Mouse (Mus musculus) liver, embryonic 14 days (tissue): Measurements from ENCODE around the gene Zfp433. TPM values are rescaled to one million over a fixed set of nuclear protein-coding genes. Genes with fewer than 3 reads are reported as not detected.

Source experiments
- polyA plus RNA-seq: library from polyadenylated mRNA; depleted of rRNA; stranded (reverse); fragments of >200 nt; gene quantifications from 2 replicates; pipeline ENCODE4 v1.2.3, GENCODE M21; 2012; rRNA removed

Zfp433 gene
- 1.6 and 1.8 TPM in 2 replicates for polyA plus RNA-seq

GRCm38 (mm10) chr10:81704531-81705301 is at the start of gene Zfp433:
Zfp433 (plus strand) TSS chr10:81704825.

GRCm38 (mm10) chr10:81770506-81771403 is 66.1 kb downstream of the Zfp433 start, which contains the start of gene Gm3055:
Gm3055 (minus strand) TSS chr10:81771161.

Other genes with a start within 250 kb of the Zfp433 start
- 1.2 and 1.3 TPM in 2 replicates for gene Nfic, start 249.2 kb upstream of the Zfp433 start, polyA plus RNA-seq
- 0.05 TPM in 2 replicates for gene Celf5, start 222.1 kb upstream of the Zfp433 start, polyA plus RNA-seq
- 46.7 and 55.3 TPM in 2 replicates for gene Ncln, start 208.4 kb upstream of the Zfp433 start, polyA plus RNA-seq
- gene S1pr4, start 204.7 kb upstream of the Zfp433 start, polyA plus RNA-seq = 1.3 and 1.7 TPM in 2 replicates
- gene Gna15, start 180.6 kb upstream of the Zfp433 start, polyA plus RNA-seq = 4.3 and 4.6 TPM in 2 replicates
- 15.2 and 17.6 TPM in 2 replicates for gene Gna11, start 159.6 kb upstream of the Zfp433 start, polyA plus RNA-seq
- 131 and 135 TPM in 2 replicates for gene Aes, start 145.3 kb upstream of the Zfp433 start, polyA plus RNA-seq
- 4.2 and 4.8 TPM in 2 replicates for gene Tle2, start 130.3 kb upstream of the Zfp433 start, polyA plus RNA-seq
- 4.4 and 4.7 TPM in 2 replicates for gene Tle6, start 103.8 kb upstream of the Zfp433 start, polyA plus RNA-seq
- 2.6 and 2.8 TPM in 2 replicates for gene BC025920, start 98.6 kb upstream of the Zfp433 start, polyA plus RNA-seq
- 7.9 TPM in 2 replicates for gene Sirt6, start 77.0 kb upstream of the Zfp433 start, polyA plus RNA-seq
- gene Ankrd24, start 76.3 kb upstream of the Zfp433 start, polyA plus RNA-seq = 5.1 and 5.4 TPM in 2 replicates
- 0.95 and 0.99 TPM in 2 replicates for gene Gm10778, start 55.8 kb upstream of the Zfp433 start, polyA plus RNA-seq
- gene Gm3055, start 66.3 kb downstream of the Zfp433 start, polyA plus RNA-seq = 0.48 and 0.74 TPM in 2 replicates
- gene Gm4767, start 107.4 kb downstream of the Zfp433 start, polyA plus RNA-seq = 0.17 and 0.23 TPM in 2 replicates
- 0.95 and 1.0 TPM in 2 replicates for gene Gm32687, start 159.1 kb downstream of the Zfp433 start, polyA plus RNA-seq
- 0.16 and 0.20 TPM in 2 replicates for gene Zfp781, start 225.7 kb downstream of the Zfp433 start, polyA plus RNA-seq